Mouse (Mus musculus) limb, embryonic 14.5 days (tissue): Measurements from ENCODE around the gene 3110082I17Rik. TPM values are rescaled to one million over a fixed set of nuclear protein-coding genes. Genes with fewer than 3 reads are reported as not detected.

Experiments
- ATAC-seq: fragments of 200-750 bp; cut with Nextera tagmentation; 2 replicates; pipeline ENCODE4 v1.8.0; 2017; ENCODE audit warnings: low read depth, moderate number of reproducible peaks, moderate TSS enrichment; ENCODE audit not compliant: low FRiP score
- DNase-seq: peaks from one replicate; pipeline ENCODE4 v3.0.0-alpha.2; 2015; ENCODE audit warnings: low spot score
- H3K27ac ChIP-seq: fragments of 300-500 bp; sonication (generic); replicated peaks from 2 replicates; pipeline ENCODE4 v1.5.1; 2014; ENCODE audit warnings: low read depth, mild to moderate bottlenecking, low read length, moderate library complexity, mixed read lengths
- H3K27me3 ChIP-seq: fragments of 300-500 bp; sonication (generic); 2 replicates; pipeline ENCODE4 v1.6.1; 2014; ENCODE audit warnings: low read length, mixed read lengths; ENCODE audit not compliant: control insufficient read depth, insufficient read depth
- H3K36me3 ChIP-seq: fragments of 300-500 bp; sonication (generic); 2 replicates; pipeline ENCODE4 v1.6.1; 2014; ENCODE audit warnings: mild to moderate bottlenecking, low read length, moderate library complexity, mixed read lengths; ENCODE audit not compliant: control insufficient read depth, insufficient read depth
- H3K4me1 ChIP-seq: fragments of 300-500 bp; sonication (generic); 2 replicates; pipeline ENCODE4 v1.6.1; 2014; ENCODE audit warnings: antibody characterized with exemption, low read length, mixed read lengths; ENCODE audit not compliant: control insufficient read depth, insufficient read depth
- H3K4me2 ChIP-seq: fragments of 300-500 bp; sonication (generic); replicated peaks from 2 replicates; pipeline ENCODE4 v1.6.1; 2014; ENCODE audit warnings: low read depth, mild to moderate bottlenecking, low read length, moderate library complexity; ENCODE audit not compliant: severe bottlenecking
- H3K4me3 ChIP-seq: fragments of 300-500 bp; sonication (generic); replicated peaks from 2 replicates; pipeline ENCODE4 v1.5.1; 2014; ENCODE audit warnings: low read length
- H3K9ac ChIP-seq: fragments of 300-500 bp; sonication (generic); 2 replicates; pipeline ENCODE4 v1.6.1; 2014; ENCODE audit warnings: mild to moderate bottlenecking, low read depth, low read length, moderate library complexity; ENCODE audit not compliant: severe bottlenecking
- H3K9me3 ChIP-seq: fragments of 300-500 bp; sonication (generic); 2 replicates; pipeline ENCODE4 v1.6.1; 2016; ENCODE audit warnings: low read length; ENCODE audit not compliant: control insufficient read depth
- POLR2A ChIP-seq: fragments of 200-500 bp; IDR thresholded peaks from 2 replicates; pipeline ENCODE4 v1.8.0; 2012; ENCODE audit warnings: inconsistent platforms, mild to moderate bottlenecking, moderate library complexity, borderline replicate concordance; ENCODE audit not compliant: insufficient read depth, insufficient read length; ENCODE audit errors: extremely low read depth
- WGBS: fragments of 180-500 bp; shearing (Covaris S2); extraction: QIAGEN DNeasy Blood & Tissue Kit; methylation state at CpG from one replicate; pipeline ENCODE4 v1.1.7; 2014; 5-methylcytosine and 5-hydroxymethylcytosine counted together
- polyA plus RNA-seq, 2 experiments: library from polyadenylated mRNA; depleted of rRNA in 1 of 2; stranded (reverse) in 1 of 2; unstranded in 1 of 2; fragments of >200 nt; fragmentation: Nextera tagmentation in 1 of 2; extraction: Ambion mirVana in 1 of 2; gene quantifications; 2 replicates each; pipeline versions ENCODE4 v1.2.1 to v1.2.3; 2012 to 2014

3110082I17Rik gene
- polyA plus RNA-seq, 2 experiments: 23.2 to 27.9 TPM

DNA sequence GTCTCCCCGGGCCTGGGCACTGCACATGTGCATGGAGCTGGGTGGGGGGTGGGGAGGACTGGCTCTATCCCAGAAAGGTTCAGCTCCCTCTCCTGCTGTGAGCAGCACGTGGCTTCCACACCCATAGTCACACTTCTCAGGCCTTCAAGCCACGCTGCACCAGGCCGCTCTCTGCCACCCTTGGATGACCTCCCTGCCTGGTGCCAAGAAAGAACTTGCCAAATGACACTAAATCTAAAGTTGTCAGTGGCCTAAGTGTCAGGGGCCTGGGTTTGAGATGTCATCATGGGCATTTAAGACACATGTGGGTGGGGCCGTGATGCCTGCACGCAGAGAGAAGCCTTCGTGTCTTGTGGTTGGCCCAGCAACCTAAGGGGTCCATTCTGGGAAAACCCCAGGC, 139.9 kb downstream of the 3110082I17Rik start:
- H3K9ac ChIP-seq: no peak overlapping the region
- 68% methylated on average over 7 of the region's 7 CpGs for WGBS
- peaks cover 4% of the 10 kb centered on the region; the same call in 1 of the 2 replicates for H3K4me1 ChIP-seq
- no peak overlapping the region for H3K4me3 ChIP-seq
- H3K27me3 ChIP-seq: peaks cover 21% of the 10 kb centered on the region
- H3K9me3 ChIP-seq: no peaks in the 10 kb centered on the region
- H3K27ac ChIP-seq: no peak overlapping the region
- no peak overlapping the region for H3K4me2 ChIP-seq
- no peak for TF ChIP-seq POLR2A
- ATAC-seq (no peak), DNase-seq (no peak)
- no peaks in the 10 kb centered on the region for H3K36me3 ChIP-seq

DNA sequence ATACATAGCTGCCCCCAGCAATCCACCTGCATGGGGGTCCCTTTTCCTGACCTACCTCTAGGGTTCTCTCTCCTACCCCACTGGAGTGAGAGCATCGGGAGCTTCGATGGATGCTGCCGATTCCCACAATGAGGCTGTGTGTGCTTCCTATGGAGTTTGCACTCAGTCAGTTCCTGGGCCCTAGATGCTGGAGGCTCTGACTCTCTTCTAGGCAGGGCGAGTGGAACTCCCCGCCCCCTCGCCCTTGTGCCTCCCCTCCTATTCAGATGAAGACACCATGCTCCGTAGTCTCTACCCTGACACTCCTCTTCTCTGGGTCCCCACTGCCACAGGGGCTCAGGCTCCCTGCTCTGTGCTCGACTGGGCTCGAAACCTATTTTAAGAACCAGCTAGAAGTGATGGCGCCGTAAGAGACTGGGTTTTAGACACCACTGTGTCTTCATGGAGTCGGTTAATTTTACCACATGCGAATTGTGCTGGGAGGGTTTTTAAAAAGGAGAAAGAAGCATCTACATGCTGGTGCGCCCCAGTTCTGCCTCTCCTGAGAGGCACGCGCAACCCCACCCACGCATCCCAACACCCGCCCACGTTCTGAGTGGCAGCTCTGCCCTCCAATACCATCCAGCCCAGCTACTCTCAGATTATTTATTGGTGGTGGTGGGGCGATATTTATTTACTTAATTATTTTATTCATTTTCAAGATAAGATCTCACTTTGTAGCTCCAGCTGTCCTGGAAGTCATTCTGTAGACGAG, 142.4 kb downstream of the 3110082I17Rik start:
- H3K36me3 ChIP-seq: no peaks in the 10 kb centered on the region
- TF ChIP-seq POLR2A: no peak
- H3K27me3 ChIP-seq: no peaks in the 10 kb centered on the region
- H3K9me3 ChIP-seq: no peaks in the 10 kb centered on the region
- H3K4me3 ChIP-seq: no peak overlapping the region
- WGBS: 63% methylated on average over 21 of the region's 21 CpGs
- no peak overlapping the region for H3K9ac ChIP-seq
- H3K27ac ChIP-seq: no peak overlapping the region
- H3K4me1 ChIP-seq: no peaks in the 10 kb centered on the region
- H3K4me2 ChIP-seq: no peak overlapping the region
- no peak for DNase-seq
- no peak for ATAC-seq

DNA sequence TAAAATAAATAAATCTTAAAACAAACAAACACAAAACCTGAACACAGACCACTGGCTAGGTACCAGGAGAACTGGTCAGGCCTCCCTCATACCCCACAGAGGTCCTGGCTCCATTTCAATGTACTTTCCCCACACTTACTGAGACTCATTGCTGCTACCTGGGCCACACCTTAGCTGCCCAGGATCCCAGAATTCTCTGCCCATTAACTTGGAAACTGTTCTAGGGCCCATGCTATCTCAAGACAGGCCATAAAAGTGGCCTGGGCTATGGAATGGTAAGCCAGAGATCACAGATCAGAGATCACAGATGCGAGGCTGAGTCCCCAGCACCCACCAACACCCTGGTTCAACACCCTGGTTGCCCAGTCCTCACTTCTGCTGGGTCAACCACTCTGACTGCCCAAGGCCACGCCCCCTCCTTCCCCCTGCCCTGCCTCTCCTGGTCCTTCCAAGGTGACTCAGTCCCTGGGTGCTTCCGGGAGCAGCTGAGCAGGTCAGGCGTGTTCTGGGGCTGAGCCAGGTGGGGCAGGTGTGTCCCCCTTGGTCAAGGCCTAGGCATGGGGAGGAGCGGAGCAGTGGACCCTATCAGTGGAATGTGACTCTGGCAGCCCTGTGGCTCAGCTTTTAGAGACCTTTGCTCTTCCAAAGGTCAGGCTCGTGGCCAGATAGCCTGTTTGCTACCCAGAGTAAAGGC, 143.2 kb downstream of the 3110082I17Rik start:
- Histone ChIP-seq H3K36me3 (no peaks in the 10 kb centered on the region), H3K4me1 (no peaks in the 10 kb centered on the region), H3K9ac (no peak overlapping the region), H3K27ac (no peak overlapping the region), H3K9me3 (no peaks in the 10 kb centered on the region), H3K27me3 (no peaks in the 10 kb centered on the region), H3K4me3 (no peak overlapping the region), H3K4me2 (no peak overlapping the region)
- 71% methylated on average over 6 of the region's 6 CpGs for WGBS
- no peak for ATAC-seq
- DNase-seq: no peak
- TF ChIP-seq POLR2A: no peak

DNA sequence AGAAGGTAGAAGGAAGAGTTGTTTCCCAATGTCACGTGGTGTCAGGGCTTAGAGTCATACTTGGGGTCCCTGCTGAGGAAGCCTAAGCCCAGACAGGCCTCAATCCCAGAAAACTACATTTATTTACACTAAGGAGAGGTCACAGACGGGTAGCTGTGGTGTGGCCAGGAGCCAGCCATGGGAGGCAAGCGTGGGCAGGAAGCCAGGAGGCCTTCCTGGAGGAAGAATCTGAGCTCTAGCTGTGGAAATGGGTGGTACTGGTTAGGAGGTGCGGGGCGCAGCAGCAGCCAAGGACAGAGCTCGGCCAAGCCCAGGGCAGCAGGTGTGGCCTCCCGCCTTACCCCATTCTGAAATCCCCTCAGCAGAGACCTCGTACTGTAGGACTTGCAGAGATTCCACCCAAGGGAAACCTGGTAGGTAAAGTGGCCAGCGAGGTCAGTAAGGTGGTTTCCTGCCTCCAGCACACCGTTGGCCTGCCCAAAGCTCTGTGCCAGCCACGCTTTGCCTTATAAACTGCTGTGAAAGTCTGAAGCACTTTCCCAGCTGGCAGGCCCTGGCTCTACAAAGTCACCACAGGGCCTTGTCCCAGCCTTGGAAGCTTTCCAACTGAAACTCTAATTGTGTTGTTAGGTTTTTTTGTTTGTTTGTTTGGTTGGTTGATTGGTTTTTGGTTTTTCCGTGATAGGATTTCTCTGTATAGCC, 145.2 kb downstream of the 3110082I17Rik start:
- no peak for TF ChIP-seq POLR2A
- H3K9me3 ChIP-seq: no peaks in the 10 kb centered on the region
- no peak overlapping the region for H3K27ac ChIP-seq
- H3K36me3 ChIP-seq: no peaks in the 10 kb centered on the region
- H3K4me3 ChIP-seq: no peak overlapping the region
- no peak for ATAC-seq
- no peak for DNase-seq
- 82% methylated on average over 12 of the region's 12 CpGs for WGBS
- H3K27me3 ChIP-seq: no peaks in the 10 kb centered on the region
- H3K9ac ChIP-seq: no peak overlapping the region
- no peak overlapping the region for H3K4me2 ChIP-seq
- H3K4me1 ChIP-seq: no peaks in the 10 kb centered on the region

DNA sequence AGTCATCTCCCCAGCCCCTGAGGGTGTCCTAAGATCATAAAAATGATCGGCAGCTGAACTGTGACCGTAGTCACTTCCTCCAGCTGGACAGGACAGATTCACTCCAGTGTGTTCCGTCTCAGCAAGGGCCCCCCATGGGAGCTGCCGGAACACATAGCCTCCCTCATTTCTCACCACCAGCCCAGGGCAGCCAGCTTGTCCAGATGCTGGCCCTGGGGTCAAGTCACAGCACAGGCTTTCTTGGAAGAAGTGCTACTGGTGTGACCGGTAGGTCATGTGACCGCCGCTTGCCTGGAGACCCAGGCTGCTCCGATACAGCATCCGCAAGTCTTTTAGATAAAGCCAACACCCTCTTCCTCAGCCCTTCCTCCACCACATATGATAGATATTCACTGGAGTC, 146.8 kb downstream of the 3110082I17Rik start:
- Histone ChIP-seq H3K9ac (no peak overlapping the region), H3K27me3 (no peaks in the 10 kb centered on the region), H3K27ac (no peak overlapping the region), H3K4me2 (no peak overlapping the region), H3K9me3 (no peaks in the 10 kb centered on the region), H3K4me1 (no peaks in the 10 kb centered on the region), H3K4me3 (no peak overlapping the region), H3K36me3 (no peaks in the 10 kb centered on the region)
- WGBS: 66% methylated on average over 9 of the region's 9 CpGs
- no peak for TF ChIP-seq POLR2A
- DNase-seq: no peak
- no peak for ATAC-seq
